Mouse (Mus musculus) kidney, postnatal 4 days (tissue): ENCODE measurements around the gene Neurod4.

ENCODE experiments used
- DNase-seq, 2 experiments: peaks; one replicate each; pipeline ENCODE4 v3.0.0; 2021; ENCODE audit warnings: mixed read lengths in 2 of 2

Gene Neurod4

DNA sequence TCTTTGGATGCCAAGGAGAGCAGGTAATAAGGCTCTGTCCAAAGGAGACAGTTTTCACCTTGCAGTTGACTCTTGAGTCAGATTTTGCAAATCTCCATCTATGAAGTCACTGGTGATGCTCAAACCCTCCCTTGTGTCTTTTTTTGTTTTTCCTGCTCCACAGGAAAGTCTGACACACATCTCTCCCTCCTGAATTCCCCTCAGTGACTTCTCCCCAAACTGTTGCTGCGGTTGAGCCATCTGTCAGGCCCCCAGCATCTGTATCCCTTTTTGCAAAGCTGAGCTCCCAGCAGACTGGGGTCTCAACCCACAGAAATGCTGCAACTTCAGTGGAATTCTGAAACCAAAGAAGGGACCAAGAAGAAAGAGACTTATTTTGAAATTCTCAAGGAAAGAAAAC is 47.9 kb downstream of the Neurod4 start:
- no peak for DNase-seq

DNA sequence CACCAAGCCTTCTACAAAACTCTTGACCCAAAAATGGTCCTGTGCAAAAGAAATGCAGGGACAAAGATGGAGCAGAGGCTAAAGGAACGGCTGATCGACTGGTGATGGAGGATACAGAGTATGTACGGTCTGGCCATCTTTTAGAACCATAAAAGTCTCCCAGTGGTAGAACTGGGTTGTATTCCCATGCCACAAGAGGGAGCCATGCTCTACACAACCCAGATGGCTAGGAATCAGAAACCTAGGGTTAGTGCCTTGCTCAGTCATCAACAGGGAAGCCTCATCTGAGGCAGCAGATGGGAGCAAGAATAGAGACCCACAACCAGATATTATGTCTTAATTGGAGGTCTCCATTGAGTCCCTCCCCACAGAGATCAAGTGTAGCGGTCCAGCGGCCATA is 50.5 kb downstream of the Neurod4 start:
- no peak for DNase-seq

DNA sequence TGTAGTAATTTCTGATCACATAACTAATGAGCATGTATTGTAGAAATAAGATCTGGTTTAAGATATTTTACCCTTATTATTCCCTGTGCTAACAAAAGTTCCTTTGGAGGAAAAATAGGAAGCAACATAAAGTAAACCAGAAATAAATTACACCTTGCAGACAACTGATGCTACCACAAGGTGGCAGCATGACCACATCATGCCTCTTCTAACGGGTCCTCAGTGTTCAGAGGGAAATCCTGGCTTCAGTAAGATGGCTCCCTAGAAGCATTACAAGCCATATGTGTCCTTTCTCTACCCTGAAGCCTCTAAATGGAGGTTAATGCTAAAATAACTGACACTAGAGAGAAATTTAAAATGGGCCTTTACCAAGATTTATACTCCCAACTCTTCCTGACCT is 51.8 kb downstream of the Neurod4 start:
- peak; percentile 61 to 62 for DNase-seq

DNA sequence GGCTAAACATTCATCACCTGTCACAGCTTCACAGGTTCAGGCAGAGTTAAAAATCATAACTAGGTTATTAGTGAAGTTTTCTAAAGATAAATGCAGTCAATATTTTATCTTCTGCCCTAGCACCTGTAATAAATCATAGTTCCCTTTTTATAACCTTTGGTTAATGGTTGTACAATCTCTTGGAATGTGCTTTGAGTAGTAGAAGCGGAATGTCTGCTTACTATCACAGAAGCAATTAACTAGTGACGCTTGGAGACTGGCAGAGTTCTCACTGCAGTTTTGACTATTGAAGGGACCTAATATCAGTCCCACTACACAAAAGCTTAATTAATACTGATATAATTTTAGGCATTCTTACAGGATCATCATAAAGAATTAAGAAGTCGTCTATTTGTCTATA is 55.0 kb downstream of the Neurod4 start:
- no peak for DNase-seq
